Mouse (Mus musculus) embryo, embryonic 10 days (tissue): ENCODE measurements around the gene Zbtb8os.

Experiments used
- DNase-seq: peaks from one replicate; pipeline ENCODE4 v3.0.0-alpha.2; 2015; ENCODE audit warnings: low spot score

Gene Zbtb8os

DNA sequence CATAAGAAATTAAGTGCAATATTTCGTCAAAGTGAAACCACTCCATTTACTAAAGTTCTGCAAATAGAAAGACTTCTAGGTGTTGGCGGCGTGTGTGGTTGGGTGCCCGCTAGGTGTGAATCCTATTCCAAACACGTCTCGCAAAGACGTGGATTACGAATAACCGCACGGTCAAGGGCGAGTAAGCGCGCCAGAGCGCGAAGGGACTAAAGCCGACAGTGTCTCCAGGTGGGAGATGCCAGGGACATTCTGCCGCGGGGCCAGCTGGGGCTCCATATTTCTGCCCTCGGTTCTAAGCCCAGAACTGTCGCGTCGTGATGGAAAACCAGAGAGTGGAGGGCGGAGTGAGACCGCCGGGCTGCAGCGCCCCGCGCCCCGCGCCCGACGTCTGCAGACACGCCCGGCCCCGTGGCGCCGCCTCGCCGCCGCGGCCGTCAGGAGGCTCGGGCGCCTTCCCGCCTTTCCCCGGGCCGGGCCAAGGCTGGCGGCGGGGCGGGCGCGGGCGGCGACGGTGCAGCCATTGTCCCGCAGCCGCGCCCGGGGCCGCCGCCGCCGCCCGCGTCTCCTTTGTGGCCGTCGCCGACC lies 41.6 kb downstream of the Zbtb8os start:
- peak; percentile 49 for DNase-seq

GRCm38 (mm10) chr4:129377601-129378390 lies 42.3 kb downstream of the Zbtb8os start, which contains the start of gene Zbtb8a:
Zbtb8a (minus strand) TSS chr4:129378116.
- peak; percentile 64 for DNase-seq

GRCm38 (mm10) chr4:129379805-129380204 lies 44.3 kb downstream of the Zbtb8os start:
- DNase-seq, result no peak

GRCm38 (mm10) chr4:129381148-129381547 lies 45.7 kb downstream of the Zbtb8os start:
- DNase-seq, result no peak

- no peak for DNase-seq
These were observed 46.5 kb downstream of the Zbtb8os start for GRCm38 (mm10) chr4:129382029-129382428.

- no peak for DNase-seq
These were observed 47.0 kb downstream of the Zbtb8os start for GRCm38 (mm10) chr4:129382488-129382887.

DNA sequence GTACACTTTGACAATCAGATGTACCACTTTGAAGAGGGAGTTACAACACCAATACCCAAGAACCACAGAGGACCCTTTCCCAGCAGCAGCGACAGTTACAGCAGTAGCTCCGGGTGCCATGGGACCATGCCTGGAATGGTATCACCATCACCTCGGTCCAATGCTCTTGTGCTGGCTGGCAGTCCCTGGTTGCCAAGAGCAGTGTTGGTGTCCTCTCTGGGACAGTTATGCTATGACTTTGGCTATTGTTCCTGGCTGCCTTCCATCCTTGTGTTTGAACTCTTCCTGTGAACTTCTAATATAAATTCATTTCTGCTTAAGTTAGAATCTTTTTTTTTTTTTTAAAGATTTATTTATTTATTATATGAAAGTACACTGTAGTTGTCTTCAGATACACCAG lies 48.1 kb downstream of the Zbtb8os start:
- no peak for DNase-seq

- DNase-seq, result no peak
These were observed 48.9 kb downstream of the Zbtb8os start for GRCm38 (mm10) chr4:129384440-129384839.

- no peak for DNase-seq
These were observed 50.2 kb downstream of the Zbtb8os start for GRCm38 (mm10) chr4:129385685-129386084.

DNA sequence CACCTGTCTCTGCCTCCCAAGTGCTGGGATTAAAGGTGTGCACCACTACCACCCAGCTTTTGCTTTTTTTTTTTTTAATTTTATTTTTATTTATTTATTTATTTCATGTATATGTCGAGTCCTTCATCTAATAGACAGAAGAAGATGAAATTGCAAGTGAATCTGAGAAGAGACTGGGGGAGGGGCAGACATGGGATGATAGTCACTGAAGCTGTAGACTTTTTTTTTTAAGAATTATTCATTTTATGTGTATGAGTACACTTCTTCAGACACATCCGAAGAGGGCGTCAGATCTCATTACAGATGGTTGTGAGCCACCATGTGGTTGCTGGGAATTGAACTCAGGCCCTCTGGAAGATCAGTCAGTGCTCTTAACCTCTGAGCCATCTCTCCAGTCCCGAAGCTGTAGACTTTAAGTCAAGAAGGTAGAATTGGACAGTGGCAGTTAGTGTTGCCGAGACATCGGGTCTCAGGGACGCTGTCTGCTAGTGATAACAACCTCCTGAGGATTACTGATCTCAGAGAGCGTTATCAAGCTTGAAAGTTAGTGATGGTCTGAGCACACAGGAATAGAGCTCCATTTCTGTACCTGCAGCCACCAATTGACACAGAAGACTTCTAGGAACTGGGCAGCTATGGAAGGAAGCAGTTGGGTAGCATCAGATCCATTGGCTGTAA lies 50.9 kb downstream of the Zbtb8os start:
- no peak for DNase-seq

- DNase-seq, result no peak
These were observed 51.5 kb downstream of the Zbtb8os start for GRCm38 (mm10) chr4:129386989-129387388.

- peak; percentile 47 for DNase-seq
These were observed 52.9 kb downstream of the Zbtb8os start for GRCm38 (mm10) chr4:129388404-129388803.

DNA sequence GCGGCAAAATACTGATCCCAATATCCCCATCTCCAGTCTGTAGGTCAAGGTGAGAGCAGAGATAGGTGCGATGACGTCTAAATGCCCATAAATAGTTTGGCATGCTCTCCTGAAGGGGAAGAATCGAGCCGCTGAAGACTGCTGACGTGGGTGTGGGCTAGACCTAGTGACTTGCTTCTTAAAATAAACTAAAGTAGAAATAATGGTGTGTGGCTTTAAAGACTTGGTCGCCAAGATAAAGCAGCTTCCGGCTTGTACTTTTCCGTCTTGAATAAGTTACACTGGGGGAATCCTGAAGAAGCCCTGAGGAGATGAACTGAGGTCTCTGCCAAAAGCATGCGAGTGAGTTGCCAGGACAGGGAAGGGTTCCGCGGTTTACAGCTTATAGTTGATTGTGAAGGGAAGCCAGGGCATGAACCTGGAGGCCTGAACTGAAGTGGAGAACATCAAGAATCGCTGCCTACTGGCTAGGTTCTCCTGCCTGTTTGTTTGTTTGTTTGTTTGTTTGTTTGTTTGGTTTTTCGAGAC lies 54.8 kb downstream of the Zbtb8os start:
- DNase-seq, result no peak

GRCm38 (mm10) chr4:129390936-129391557 lies 55.6 kb downstream of the Zbtb8os start:
- no peak for DNase-seq

DNA sequence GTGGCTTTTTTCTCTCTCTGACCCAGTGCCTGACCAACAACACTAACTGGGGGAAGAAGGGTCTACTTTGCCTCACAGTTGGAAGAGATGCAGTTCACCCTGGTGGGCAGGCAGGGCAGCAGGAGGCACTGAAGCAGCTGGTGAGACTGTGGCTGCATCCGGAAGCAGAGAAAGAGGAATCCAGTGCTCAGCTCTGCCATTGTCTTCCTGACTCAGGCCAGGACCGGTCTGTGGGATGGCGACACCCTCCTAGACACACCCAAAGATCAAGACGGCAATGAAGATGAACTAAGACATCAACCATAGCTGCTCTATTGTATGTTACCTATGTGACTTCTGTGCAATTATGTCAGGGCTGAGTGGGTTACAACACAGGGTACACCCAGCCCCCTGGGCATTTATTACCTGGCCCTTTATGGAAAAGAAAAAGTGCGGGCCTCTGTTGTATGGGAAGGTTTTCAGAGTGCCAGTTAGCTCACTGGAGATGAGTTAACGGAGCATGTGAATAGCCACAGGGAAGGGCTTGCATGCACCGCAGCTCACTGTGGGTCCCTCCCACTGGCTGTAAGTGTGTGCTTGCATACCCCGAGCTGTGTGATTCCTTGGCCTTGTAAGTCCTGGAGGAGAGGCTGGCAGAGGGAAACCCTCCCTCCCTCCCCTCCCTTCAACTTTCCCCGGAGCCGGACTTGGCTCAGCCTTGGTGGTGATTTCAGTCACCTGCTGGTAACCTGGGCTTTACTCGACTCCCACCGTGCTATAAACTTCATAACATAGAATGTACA lies 58.8 kb downstream of the Zbtb8os start:
- no peak for DNase-seq

DNA sequence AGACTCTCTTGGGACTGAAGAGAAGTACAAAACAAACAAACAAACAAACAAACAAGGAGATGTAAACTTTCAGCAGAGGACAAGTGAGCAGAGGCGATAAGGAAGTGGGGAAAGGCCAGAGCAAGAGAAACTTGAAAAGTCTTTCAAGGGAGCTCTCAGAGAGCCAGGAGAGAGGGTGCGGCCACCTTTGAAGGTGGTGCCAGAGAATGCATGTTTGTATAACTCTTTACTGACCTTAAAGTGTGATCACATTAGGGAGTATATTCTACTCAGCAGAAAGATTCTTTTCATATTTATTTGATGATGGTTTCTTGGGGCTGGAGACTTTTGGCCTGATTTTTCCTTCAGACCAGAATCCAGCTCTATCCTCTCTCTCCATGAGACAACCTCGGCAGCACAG lies 61.5 kb downstream of the Zbtb8os start:
- no peak for DNase-seq

- DNase-seq, result no peak
These were observed 64.3 kb downstream of the Zbtb8os start for GRCm38 (mm10) chr4:129399813-129400212.
